Mouse (Mus musculus): ENCODE data around the gene Asic2. TPM values are rescaled to one million over a fixed set of nuclear protein-coding genes. Genes with fewer than 3 reads are reported as not detected.

Asic2 gene
- polyA plus RNA-seq, 1 experiment from 2014 or later = 8.7 TPM

DNA sequence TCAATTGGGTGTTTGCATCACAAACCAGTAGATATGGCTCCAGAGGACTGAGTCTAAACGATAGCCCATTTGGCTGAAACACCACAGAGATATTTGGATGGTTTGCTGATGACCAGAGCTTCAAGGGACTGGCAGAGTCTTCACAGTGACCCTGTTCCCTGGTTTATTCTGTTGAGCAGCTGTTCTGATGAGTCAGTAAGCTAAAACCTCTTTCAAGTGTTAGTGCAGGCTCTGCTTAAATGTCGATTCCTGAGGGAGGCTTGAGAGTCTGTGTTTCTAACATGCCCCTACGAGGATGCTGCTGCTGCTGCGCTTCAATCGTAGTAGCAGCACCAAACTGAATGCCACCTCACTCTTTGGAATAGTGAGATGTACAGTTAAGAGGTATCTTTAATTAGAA, 640.2 kb downstream of the Asic2 start:
- 88% methylated on average over 5 of the region's 5 CpGs for WGBS

DNA sequence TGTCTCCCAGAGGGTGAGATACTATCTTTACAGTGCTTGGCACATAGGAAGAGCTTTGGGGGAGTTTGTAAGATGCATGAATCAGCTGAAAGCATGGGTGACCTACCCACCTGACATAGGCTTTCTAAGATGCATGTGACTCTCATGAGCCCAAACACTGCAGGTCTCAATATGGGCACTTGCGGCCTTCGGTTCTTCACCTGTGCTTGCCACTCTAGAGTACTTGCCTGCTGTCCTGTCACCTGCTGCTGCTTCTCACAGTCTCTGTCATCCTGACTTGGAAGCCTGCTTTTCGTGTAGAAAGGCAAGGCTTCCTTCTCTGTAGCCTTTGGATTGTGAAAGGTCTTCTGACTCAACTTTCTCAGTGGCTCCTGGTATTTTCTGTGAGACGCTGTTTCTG, 645.1 kb downstream of the Asic2 start:
- H3K9ac ChIP-seq (replicated peaks; ENCODE audit: low read depth, low read length) = no peak overlapping the region
- no peaks in the 10 kb centered on the region for H3K4me1 ChIP-seq (replicated peaks; ENCODE audit: control insufficient read depth, insufficient read depth, low read length)
- H3K4me2 ChIP-seq (ENCODE audit: low read length) = no peak overlapping the region
- ATAC-seq = no peak
- WGBS = 88% methylated on average over 4 of the region's 4 CpGs
- H3K27me3 ChIP-seq (replicated peaks; ENCODE audit: control insufficient read depth, insufficient read depth, low read length) = no peaks in the 10 kb centered on the region
- no peaks in the 10 kb centered on the region for H3K9me3 ChIP-seq (ENCODE audit: control insufficient read depth, low read length)
- no peak overlapping the region for H3K27ac ChIP-seq (ENCODE audit: low read length)
- no peak overlapping the region for H3K4me3 ChIP-seq (replicated peaks; ENCODE audit: low read length)
- H3K36me3 ChIP-seq (ENCODE audit: control insufficient read depth, insufficient read depth) = no peaks in the 10 kb centered on the region

More for the DNA sequence above, 640.2 kb downstream of the Asic2 start:
- Histone ChIP-seq H3K4me3 (replicated peaks; ENCODE audit: low read length) (no peak overlapping the region), H3K4me1 (replicated peaks; ENCODE audit: control insufficient read depth, insufficient read depth, low read length) (no peaks in the 10 kb centered on the region), H3K27me3 (replicated peaks; ENCODE audit: control insufficient read depth, insufficient read depth, low read length) (no peaks in the 10 kb centered on the region), H3K9ac (replicated peaks; ENCODE audit: low read depth, low read length) (no peak overlapping the region), H3K9me3 (ENCODE audit: control insufficient read depth, low read length) (no peaks in the 10 kb centered on the region), H3K36me3 (ENCODE audit: control insufficient read depth, insufficient read depth) (no peaks in the 10 kb centered on the region), H3K4me2 (ENCODE audit: low read length) (no peak overlapping the region), H3K27ac (ENCODE audit: low read length) (no peak overlapping the region)
- ATAC-seq = no peak

DNA sequence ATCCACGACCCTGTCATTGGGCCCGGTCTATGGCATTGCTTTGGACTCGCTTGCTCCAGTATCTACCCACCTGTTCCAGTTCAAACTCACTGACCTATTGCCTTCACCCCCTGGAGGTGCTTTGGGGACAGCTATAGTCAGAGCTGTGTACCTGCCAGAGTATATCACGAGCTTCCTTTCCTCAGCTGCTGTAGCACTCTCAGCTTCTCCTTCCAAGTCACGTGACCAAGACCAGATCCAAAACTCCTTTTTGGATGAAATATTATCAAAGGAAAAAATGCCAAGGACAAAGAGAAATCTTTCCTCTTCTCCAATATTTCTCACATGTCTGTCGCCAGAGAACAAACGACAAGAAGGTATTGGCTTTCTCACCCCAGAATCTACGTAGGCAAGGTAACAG, 645.8 kb downstream of the Asic2 start:
- Histone ChIP-seq H3K9ac (replicated peaks; ENCODE audit: low read depth, low read length) (no peak overlapping the region), H3K4me1 (replicated peaks; ENCODE audit: control insufficient read depth, insufficient read depth, low read length) (no peaks in the 10 kb centered on the region), H3K27me3 (replicated peaks; ENCODE audit: control insufficient read depth, insufficient read depth, low read length) (no peaks in the 10 kb centered on the region), H3K27ac (ENCODE audit: low read length) (no peak overlapping the region), H3K4me3 (replicated peaks; ENCODE audit: low read length) (no peak overlapping the region), H3K36me3 (ENCODE audit: control insufficient read depth, insufficient read depth) (no peaks in the 10 kb centered on the region), H3K4me2 (ENCODE audit: low read length) (no peak overlapping the region), H3K9me3 (ENCODE audit: control insufficient read depth, low read length) (no peaks in the 10 kb centered on the region)
- no peak for ATAC-seq
- WGBS = 88% methylated on average over 8 of the region's 8 CpGs

DNA sequence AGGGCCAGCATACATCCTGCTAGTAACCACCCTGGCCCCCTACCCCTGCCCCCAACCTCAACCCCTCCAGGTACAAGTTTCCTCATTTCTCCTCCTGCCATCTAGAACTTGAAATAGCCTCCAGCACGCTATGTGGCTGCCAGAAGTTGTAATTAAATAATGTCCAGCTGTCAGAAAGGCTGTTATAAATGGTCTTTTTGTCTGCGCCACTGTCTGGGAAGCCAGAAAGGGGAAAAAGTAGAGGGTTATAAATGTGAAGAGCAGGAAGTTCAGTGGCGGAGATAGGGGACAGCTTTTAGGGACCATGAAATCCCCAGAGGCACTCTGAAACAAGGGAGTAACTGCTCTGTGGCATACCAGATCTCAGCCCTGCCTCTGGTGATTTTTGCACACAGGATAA, 678.2 kb downstream of the Asic2 start:
- no peaks in the 10 kb centered on the region for H3K4me1 ChIP-seq (replicated peaks; ENCODE audit: control insufficient read depth, insufficient read depth, low read length)
- no peak overlapping the region for H3K4me3 ChIP-seq (replicated peaks; ENCODE audit: low read length)
- no peak overlapping the region for H3K4me2 ChIP-seq (ENCODE audit: low read length)
- no peaks in the 10 kb centered on the region for H3K9me3 ChIP-seq (ENCODE audit: control insufficient read depth, low read length)
- no peak for ATAC-seq
- H3K27ac ChIP-seq (ENCODE audit: low read length) = no peak overlapping the region
- 67% methylated on average over 3 of the region's 3 CpGs for WGBS
- H3K27me3 ChIP-seq (replicated peaks; ENCODE audit: control insufficient read depth, insufficient read depth, low read length) = no peaks in the 10 kb centered on the region; the same call in 1 of the 2 replicates
- H3K36me3 ChIP-seq (ENCODE audit: control insufficient read depth, insufficient read depth) = no peaks in the 10 kb centered on the region
- H3K9ac ChIP-seq (replicated peaks; ENCODE audit: low read depth, low read length) = no peak overlapping the region

DNA sequence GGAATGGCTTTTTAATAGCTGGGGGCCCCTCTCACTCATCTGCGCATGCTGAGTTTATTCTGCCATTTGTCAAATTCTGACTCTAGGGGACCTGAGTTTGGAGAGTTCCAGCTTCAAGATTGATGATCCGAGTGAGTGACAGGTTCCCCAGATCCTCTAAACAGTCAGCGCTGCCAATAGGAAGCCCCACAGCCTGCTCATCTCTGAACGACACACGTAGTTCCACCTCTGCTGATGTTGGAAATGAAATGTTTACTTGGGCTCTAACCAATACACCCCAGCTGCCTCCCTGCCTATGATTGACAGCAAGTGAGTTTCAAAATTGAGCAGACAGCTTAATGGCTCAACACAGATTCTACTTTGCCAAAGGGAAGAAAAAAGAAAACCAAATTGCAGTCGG, 685.1 kb downstream of the Asic2 start:
- WGBS = 56% methylated on average over 6 of the region's 6 CpGs
- Histone ChIP-seq H3K9me3 (ENCODE audit: control insufficient read depth, low read length) (no peaks in the 10 kb centered on the region), H3K4me3 (replicated peaks; ENCODE audit: low read length) (no peak overlapping the region), H3K4me2 (ENCODE audit: low read length) (no peak overlapping the region), H3K9ac (replicated peaks; ENCODE audit: low read depth, low read length) (no peak overlapping the region), H3K36me3 (ENCODE audit: control insufficient read depth, insufficient read depth) (no peaks in the 10 kb centered on the region), H3K27me3 (replicated peaks; ENCODE audit: control insufficient read depth, insufficient read depth, low read length) (no peaks in the 10 kb centered on the region; the same call in 1 of the 2 replicates), H3K27ac (ENCODE audit: low read length) (no peak overlapping the region), H3K4me1 (replicated peaks; ENCODE audit: control insufficient read depth, insufficient read depth, low read length) (peaks cover 9% of the 10 kb centered on the region; the same call in 1 of the 2 replicates)
- ATAC-seq = peak; percentile 61; the same call in 1 of the 2 replicates

DNA sequence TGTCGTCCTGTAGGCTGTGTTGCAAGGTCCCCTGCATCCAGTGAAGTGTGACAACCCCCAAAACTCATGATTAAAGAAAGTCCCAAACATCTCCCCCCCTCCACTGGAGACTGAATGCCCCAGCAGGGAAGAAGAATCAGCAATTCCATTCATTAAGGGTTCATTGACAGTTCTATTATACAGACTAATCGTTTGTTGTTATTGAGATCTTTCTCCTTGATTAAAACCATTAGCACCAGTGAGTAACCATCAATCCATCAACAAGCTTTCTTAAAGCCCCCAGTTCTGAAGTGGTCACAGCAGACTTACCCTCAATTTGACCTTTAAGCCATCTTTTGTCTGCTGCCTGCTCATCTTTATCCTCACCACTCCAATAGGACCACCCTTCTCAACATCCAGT, 688.2 kb downstream of the Asic2 start:
- Histone ChIP-seq H3K36me3 (ENCODE audit: control insufficient read depth, insufficient read depth) (no peaks in the 10 kb centered on the region), H3K9ac (replicated peaks; ENCODE audit: low read depth, low read length) (no peak overlapping the region), H3K4me3 (replicated peaks; ENCODE audit: low read length) (no peak overlapping the region), H3K4me2 (ENCODE audit: low read length) (no peak overlapping the region), H3K9me3 (ENCODE audit: control insufficient read depth, low read length) (no peaks in the 10 kb centered on the region), H3K27ac (ENCODE audit: low read length) (no peak overlapping the region), H3K27me3 (replicated peaks; ENCODE audit: control insufficient read depth, insufficient read depth, low read length) (no peaks in the 10 kb centered on the region), H3K4me1 (replicated peaks; ENCODE audit: control insufficient read depth, insufficient read depth, low read length) (peaks cover 15% of the 10 kb centered on the region)
- no peak for ATAC-seq
- 6% methylated on average over 2 of the region's 2 CpGs for WGBS

DNA sequence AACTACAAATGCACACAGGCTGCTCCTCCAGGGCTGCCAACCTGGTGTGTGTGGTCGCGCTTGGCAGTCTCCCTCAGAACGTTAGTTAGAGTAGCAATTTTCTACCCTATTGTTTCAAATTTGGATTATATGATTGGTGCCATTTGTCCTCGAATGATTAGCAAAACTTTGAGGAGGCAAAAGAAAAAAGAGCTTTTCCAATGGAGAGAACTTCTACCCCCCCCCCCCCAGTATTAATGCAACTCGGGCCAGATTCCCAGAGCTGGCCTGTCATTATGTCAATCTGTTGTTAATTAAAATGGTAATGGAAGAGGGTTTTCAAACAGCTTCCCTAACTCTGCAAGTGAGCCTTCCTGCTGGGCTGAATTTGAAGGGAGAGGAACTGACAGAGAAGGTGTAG, 690.9 kb downstream of the Asic2 start:
- Histone ChIP-seq H3K27ac (ENCODE audit: low read length) (no peak overlapping the region), H3K27me3 (replicated peaks; ENCODE audit: control insufficient read depth, insufficient read depth, low read length) (no peaks in the 10 kb centered on the region; the same call in 1 of the 2 replicates), H3K4me1 (replicated peaks; ENCODE audit: control insufficient read depth, insufficient read depth, low read length) (peaks cover 15% of the 10 kb centered on the region), H3K4me3 (replicated peaks; ENCODE audit: low read length) (no peak overlapping the region), H3K9me3 (ENCODE audit: control insufficient read depth, low read length) (no peaks in the 10 kb centered on the region), H3K9ac (replicated peaks; ENCODE audit: low read depth, low read length) (no peak overlapping the region), H3K4me2 (ENCODE audit: low read length) (no peak overlapping the region), H3K36me3 (ENCODE audit: control insufficient read depth, insufficient read depth) (no peaks in the 10 kb centered on the region)
- ATAC-seq = no peak
- 25% methylated on average over 5 of the region's 5 CpGs for WGBS

DNA sequence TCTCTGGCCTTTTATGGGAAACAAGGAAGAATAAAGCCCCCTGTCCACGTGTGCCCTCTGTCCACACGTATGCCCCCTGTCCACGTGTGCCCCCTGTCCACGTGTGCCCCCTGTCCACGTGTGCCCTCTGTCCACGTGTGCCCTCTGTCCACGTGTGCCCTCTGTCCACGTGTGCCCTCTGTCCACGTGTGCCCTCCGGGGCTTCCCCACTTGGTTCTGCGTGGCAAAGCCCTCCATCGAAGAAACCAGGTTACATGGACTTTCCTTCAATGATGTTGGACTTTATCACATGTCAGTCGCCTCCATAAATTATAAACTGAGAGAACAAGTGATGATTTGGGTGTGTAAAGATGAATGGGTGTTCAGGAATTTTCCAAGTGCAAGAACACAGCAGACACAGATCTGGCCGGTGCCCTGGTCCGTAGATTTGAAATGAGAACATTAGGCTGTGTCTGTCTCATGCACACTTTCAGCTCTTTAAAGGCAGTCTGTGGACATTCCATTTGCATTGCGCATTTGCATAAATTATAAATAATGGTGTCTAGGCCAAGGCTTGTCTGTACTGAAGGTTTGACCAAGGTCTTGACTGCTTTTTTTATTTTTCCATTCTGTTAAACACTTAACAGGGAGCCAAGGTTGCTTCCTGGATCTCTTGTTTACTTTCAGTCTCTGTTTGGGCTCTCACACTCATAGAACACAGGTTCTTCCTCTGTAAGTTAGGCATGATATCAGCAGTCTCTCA, 695.4 kb downstream of the Asic2 start:
- no peak for ATAC-seq
- Histone ChIP-seq H3K4me2 (ENCODE audit: low read length) (no peak overlapping the region), H3K4me3 (replicated peaks; ENCODE audit: low read length) (no peak overlapping the region), H3K4me1 (replicated peaks; ENCODE audit: control insufficient read depth, insufficient read depth, low read length) (peaks cover 18% of the 10 kb centered on the region), H3K9me3 (ENCODE audit: control insufficient read depth, low read length) (no peaks in the 10 kb centered on the region), H3K27me3 (replicated peaks; ENCODE audit: control insufficient read depth, insufficient read depth, low read length) (no peaks in the 10 kb centered on the region; the same call in 1 of the 2 replicates), H3K9ac (replicated peaks; ENCODE audit: low read depth, low read length) (no peak overlapping the region), H3K36me3 (ENCODE audit: control insufficient read depth, insufficient read depth) (no peaks in the 10 kb centered on the region), H3K27ac (ENCODE audit: low read length) (no peak overlapping the region)
- WGBS = 87% methylated on average over 16 of the region's 16 CpGs

DNA sequence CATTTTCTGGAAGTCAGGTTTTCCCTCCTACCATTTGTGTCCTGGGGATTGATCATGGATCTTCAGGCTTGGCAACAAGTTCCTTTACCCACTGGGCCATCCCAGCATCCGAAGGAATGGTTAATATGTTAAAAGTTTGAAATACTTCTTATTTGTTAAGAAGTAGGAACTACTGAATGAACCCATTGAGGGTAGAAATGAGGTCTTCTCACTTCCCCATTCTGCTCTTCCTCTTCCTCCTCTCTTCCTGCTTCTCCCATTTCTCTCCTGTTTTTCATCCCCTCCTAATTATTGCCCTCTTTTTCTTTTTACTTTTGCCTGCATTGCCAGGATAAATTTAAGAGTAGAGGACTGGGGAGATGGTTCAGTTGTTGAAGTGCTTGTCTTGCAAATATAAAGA, 696.8 kb downstream of the Asic2 start:
- no peak for ATAC-seq
- no peak overlapping the region for H3K9ac ChIP-seq (replicated peaks; ENCODE audit: low read depth, low read length)
- 96% methylated on average over 1 of the region's 1 CpGs for WGBS

More for the DNA sequence above, 696.8 kb downstream of the Asic2 start:
- Histone ChIP-seq H3K4me3 (replicated peaks; ENCODE audit: low read length) (no peak overlapping the region), H3K27me3 (replicated peaks; ENCODE audit: control insufficient read depth, insufficient read depth, low read length) (no peaks in the 10 kb centered on the region; the same call in 1 of the 2 replicates), H3K4me1 (replicated peaks; ENCODE audit: control insufficient read depth, insufficient read depth, low read length) (peaks cover 13% of the 10 kb centered on the region), H3K9me3 (ENCODE audit: control insufficient read depth, low read length) (peaks cover 5% of the 10 kb centered on the region), H3K27ac (ENCODE audit: low read length) (no peak overlapping the region), H3K4me2 (ENCODE audit: low read length) (no peak overlapping the region), H3K36me3 (ENCODE audit: control insufficient read depth, insufficient read depth) (no peaks in the 10 kb centered on the region)
